Mouse (Mus musculus): ENCODE measurements around the gene Txndc9.
A peak's percentile ranks its signal among the peaks of the same experiment; 100 is the strongest.

Txndc9 gene

GRCm38 (mm10) chr1:37997867-37998266 lies at the start of gene Txndc9, which contains the start of gene Eif5b:
Gene Txndc9 (minus strand): TSS chr1:37997893.
Gene Eif5b (plus strand): TSS chr1:37998010.
- peak; percentile 94 to 95 for DNase-seq

- DNase-seq: no peak
Measured at GRCm38 (mm10) chr1:38038898-38039297, 41.2 kb upstream of the Txndc9 start.

- DNase-seq: no peak
Measured at GRCm38 (mm10) chr1:38037375-38037774, 39.7 kb upstream of the Txndc9 start.

- no peak for DNase-seq
Measured at GRCm38 (mm10) chr1:38035521-38035920, 37.8 kb upstream of the Txndc9 start.

GRCm38 (mm10) chr1:38031391-38031790 lies 33.7 kb upstream of the Txndc9 start:
- DNase-seq: peak in 1 of 2 experiments; percentile 5

DNA sequence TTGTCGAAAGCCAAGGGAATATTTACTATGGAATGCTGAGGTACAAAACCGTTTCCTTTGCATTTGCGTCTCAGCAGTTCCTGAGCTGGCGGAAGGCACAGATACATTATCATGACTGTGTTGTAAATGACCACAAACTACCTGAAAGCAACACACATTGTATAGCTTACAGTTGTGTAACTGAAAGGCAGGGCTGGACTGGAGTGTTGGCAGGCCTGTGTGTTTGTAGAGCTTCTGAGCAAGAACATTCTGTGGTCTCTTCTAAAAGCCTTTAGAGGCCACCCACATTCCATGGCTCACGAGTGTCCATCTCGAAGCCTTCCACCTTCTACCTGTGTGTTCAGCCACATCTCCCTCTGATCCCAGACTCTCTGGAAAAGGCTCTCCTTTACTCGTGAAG lies 29.6 kb upstream of the Txndc9 start:
- no peak for DNase-seq

DNA sequence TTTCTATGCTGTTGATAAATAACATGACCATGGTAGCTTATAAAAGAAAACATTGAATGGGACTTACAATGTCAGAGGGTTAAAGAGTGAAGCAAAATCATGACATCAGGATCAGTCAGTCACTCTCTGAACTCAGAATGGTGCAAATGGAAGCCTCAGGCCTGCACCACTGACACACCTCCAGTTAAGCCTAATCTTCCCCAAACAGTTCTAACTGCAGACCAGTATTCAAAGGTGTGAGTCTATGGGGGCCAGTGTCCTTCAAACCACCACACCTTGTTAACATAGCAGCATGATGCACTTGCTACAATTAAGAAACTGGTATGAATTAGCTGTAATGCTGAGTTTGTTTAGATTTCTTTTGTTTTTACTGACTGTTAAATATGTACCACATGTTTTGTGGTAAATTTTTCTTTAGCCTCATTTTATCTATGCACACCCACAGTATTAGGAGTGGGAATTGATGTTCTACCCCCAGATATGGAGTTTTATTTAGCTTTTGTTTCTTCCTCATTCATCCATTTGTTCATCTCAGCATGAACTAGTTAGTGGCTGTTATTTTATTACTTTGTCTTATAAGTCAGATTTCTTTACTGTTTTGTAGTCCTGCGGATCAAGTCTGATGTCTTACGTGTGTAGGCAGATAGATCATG lies 17.0 kb upstream of the Txndc9 start:
- no peak for DNase-seq

GRCm38 (mm10) chr1:38012509-38012908 lies 14.8 kb upstream of the Txndc9 start:
- no peak for DNase-seq

- no peak for DNase-seq
Measured at GRCm38 (mm10) chr1:38012104-38012503, 14.4 kb upstream of the Txndc9 start.

DNA sequence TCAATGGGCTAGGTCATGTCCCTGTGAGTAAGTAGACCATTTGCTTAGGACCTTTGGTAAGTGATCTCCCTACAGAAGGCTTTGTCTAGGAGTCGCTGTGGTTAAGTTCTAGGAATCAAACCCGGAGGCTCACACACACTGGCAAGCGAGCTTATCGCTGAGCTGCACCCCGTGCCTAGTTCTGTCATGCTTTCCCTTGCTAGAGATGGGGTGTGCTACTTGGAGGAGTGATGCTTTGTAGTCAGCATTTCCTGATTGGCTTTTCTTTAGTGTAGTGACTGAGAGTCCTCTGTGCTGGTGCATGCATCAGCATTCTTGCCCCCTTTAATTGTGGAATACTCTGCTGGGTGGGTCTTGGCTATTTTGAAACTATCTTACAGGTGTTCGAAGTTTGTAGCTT lies 14.0 kb upstream of the Txndc9 start:
- DNase-seq: no peak

- no peak for DNase-seq
Measured at GRCm38 (mm10) chr1:38006741-38007140, 9.0 kb upstream of the Txndc9 start.

GRCm38 (mm10) chr1:38003046-38003445 lies 5.4 kb upstream of the Txndc9 start:
- no peak for DNase-seq

DNA sequence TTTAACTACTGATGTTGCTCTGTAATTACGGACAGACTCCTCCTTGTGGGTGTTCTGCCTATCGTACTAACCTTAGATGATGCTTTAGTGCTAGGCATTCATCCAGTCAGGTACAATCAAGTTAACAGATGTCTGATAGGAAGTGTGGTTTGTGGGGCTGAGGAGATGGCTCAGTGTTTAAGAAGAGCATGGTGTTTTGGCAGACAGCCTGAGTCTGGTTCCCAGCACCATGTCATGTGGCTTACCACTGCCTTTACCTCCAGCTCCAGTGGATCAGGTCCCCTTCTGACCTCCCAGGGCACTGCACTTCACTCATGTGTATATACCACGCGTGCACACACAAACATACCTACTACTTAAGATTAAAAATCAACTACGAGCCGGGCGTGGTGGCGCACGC lies 4.3 kb upstream of the Txndc9 start:
- no peak for DNase-seq

DNA sequence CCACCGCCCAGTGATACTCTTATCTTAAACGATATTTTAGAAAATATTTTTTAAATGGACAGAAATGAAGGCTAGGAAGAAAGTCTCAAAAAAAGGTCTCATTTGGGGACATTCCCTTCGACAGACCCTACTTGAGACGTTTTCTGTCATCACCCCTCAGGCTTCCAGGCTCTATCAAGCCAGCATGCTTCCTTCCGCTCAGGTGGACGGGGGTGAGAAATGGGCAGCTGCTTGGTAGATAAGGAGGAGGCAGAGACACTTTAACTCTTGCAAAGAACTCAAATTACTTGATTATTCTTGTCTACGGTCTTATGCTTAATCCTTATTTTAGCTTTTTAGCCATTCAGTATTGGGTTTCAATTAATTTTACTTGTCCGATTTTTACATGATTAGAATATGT lies 3.2 kb upstream of the Txndc9 start:
- DNase-seq: no peak

GRCm38 (mm10) chr1:37999552-37999951 lies 1.9 kb upstream of the Txndc9 start:
- DNase-seq: no peak

- no peak for DNase-seq
Measured at GRCm38 (mm10) chr1:37998371-37999199, 892 bp upstream of the Txndc9 start.

- peak; percentile 99 for DNase-seq
Measured at GRCm38 (mm10) chr1:37996877-37997484, 712 bp downstream of the Txndc9 start.

DNA sequence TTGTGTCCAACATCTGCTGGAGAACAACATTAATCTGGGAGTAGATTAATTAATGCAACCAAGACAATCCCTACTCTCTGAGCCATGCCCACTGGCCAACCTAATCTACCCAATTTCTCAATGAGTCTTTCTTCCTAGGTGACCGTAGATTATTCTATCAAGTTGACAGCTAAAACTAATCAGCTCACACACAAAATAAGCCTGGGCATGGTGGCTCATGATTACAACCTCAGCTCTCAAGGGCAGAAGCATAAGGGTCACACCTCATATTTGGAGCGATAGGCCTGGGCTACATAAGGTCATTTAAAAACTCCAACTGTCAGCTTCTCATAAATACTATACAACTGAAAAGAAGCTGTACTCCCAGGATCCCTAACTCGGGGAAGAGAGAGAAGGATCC lies 1.5 kb downstream of the Txndc9 start:
- DNase-seq: no peak

GRCm38 (mm10) chr1:37987856-37988255 lies 9.8 kb downstream of the Txndc9 start:
- no peak for DNase-seq

DNA sequence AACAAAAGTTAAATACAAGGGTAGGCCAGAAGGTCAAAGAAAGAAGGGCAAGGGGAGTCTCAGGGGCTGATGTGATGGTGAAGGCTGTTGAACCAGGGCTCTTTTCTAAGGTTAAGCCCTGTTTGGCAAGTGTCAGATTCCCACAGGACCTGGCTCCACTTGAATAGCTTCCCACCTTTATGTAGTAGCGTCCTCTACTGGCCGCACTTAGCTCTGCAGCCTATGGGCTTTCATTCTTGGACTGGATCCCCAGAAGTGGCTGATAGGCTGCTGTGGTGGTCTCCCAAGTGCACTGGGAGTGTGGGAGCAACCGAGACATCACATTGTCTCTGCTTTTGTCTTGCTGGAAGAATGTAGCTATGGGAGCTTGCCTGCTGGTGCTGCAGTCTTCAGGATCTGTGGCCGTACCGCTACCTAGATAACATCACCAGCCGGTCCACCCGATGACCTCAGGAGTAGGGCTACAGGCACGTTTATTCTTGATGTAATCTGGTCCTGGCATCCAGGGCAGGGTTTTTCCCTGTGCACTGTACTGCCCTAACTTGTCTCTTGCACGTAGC lies 11.8 kb downstream of the Txndc9 start:
- DNase-seq: peak in 1 of 2 experiments; percentile 57

DNA sequence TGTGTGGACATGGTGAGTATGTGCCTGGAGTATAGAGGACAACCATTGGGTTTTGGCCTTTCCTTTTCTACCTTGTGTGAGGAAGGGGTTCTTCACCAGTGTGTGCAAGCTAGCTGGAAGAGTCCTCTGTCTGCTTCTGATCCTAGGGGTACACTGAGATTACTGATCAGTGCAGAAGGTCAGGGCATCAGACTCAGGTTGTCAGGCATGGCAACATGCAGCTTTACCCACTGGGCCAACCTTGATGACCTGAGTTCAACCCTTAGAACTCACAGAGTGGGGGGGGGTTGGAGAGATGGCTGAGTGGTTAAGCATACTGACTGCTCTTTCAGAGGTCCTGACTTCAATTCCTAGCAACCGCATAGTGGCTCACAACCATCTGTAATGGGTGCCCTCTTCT lies 13.4 kb downstream of the Txndc9 start:
- DNase-seq: no peak

- no peak for DNase-seq
Measured at GRCm38 (mm10) chr1:37977303-37977702, 20.4 kb downstream of the Txndc9 start.

DNA sequence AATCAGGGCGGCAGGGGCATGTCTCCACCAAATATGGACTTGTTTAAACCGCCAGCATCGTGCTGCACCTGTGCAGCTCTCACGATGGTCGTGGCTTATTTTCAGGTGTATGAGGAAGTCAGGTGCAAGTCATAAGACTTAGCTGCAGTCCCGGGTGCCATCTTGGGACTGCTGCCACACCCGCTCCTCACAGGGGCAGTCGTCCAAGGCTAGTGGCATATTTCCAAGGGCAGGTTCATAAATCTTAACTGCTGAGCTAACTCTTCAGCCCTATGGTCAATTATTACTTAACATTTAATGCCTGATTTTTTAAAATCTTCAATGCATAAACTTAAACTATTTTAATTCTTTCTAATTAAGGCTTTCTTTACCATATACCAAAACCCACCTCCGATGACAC lies 21.0 kb downstream of the Txndc9 start:
- DNase-seq: peak; percentile 72 to 81

- no peak for DNase-seq
Measured at GRCm38 (mm10) chr1:37971520-37971919, 26.2 kb downstream of the Txndc9 start.
